Mouse (Mus musculus) T-cell, adult 2 months (primary cell): ENCODE measurements around the gene Cage1.
A peak's percentile ranks its signal among the peaks of the same experiment; 100 is the strongest.

Source experiments
- DNase-seq: peaks from one replicate; pipeline ENCODE4 v3.0.0; 2022; ENCODE audit warnings: low spot score

The Cage1 gene

DNA sequence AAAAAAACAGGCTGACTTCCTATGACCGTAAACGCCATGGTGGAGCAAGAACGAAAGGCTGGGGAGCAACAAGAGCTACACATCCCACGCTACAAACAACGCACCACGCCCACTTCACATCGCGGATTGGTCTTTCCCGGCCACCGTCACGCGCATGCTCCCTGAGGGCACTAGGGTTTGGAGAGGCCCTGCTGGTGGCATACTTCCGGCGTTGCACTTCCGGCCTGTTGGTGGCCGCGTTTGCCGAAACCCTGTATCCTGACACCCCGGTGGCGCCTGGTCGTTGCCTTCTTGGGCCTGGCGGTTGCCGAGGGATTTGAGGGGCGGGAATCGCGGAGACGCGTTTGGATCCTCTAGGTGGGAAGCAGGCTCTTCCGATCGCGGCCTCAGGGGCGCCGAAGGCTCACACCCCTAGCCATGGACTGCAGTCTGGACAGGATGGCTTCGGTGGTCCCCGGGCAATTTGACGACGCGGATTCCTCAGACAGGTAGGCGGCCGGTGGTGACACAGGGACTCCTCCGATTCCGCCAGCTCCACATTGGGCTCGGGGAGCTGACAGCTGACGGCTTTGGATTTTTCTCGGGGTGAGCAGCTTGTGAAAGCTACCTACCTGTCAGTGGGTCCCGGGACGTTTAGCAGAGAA, at the start of gene Cage1:
Gene Cage1, minus strand, starts transcription at position 26 of the 644 bp plus-strand sequence.
- peak; percentile 98 for DNase-seq

- DNase-seq = no peak
Observed at GRCm38 (mm10) chr13:38081161-38081560, 44.3 kb upstream of the Cage1 start.

DNA sequence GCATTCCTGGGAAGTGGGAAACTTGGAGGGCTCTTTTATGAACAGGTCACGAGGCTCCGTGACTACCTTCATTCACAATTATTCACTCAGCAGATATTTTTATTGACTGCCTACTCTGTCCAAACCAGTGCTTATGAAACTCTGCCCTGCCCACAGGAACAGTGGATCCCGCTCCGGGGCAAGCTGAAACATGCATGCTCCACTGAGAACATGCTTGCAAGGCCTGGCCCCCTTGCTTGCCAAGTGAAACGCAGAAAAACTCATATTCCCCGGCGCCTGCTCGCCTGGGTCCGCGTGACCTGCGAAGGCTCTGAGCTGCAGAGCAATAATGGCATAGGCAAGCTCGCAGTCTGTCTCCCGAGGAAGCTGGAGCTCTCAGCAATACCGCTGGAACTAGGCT, 43.9 kb upstream of the Cage1 start:
- no peak for DNase-seq

- no peak for DNase-seq
Observed at GRCm38 (mm10) chr13:38080014-38080413, 43.1 kb upstream of the Cage1 start.

- DNase-seq = no peak
Observed at GRCm38 (mm10) chr13:38079366-38079765, 42.5 kb upstream of the Cage1 start.

DNA sequence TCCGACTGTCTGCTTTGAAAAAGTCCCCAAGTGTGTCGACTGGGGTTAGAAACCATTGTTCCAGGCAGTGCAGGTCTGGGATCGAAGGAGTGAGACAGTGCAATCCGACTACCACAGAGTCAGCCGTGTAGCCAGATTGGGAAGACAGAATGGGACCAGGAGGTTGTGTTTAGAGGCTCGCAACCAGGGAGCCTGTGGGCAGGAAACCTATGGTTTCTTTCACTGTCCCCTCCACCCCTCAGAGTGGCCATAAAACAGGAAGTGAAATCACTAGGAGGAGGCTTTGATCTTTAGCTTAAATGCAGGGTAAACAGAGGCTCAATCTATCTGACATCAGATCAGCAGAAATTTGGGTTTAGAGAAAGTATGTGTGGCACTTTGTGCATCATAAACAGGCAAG, 42.0 kb upstream of the Cage1 start:
- no peak for DNase-seq

DNA sequence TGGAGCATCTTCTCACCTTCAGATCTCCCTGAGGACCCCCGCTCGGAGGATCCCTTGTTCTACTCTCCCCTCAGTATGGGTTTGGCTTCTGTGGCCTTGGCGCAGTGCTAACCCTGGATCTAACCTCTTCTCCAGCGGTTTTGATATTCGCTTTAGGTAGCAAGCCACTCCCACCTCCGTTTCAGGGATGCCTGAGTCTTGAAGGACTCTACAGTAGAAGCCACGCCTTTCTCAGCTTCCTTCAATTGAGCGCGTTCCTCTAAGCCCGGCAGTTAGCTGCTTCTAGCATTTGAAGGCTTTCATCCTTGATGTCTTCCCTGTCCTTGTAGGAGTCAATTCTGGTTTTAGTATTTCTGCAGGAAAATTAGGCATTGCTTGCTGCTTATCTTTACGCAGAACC, 40.2 kb upstream of the Cage1 start:
- DNase-seq = no peak

DNA sequence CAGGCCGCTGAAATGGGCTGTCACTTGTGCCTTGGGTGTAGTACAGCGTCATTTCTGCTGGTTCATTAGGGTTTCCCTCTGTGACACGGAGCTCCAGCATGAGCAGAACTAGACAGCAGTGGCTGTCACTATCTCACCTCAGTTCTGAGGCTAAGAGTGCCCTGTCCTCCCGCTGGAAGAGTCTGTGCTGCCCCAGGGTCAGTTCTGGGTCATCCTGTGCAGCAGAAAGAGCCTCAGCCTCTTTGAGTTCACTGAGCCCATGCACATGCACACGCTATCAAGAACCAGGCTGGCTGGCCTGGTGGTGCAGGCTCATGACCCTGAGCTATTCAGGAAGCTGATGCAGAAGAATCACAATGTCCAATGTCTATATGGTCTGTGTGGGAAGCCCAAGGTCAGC, 37.5 kb upstream of the Cage1 start:
- DNase-seq = no peak

DNA sequence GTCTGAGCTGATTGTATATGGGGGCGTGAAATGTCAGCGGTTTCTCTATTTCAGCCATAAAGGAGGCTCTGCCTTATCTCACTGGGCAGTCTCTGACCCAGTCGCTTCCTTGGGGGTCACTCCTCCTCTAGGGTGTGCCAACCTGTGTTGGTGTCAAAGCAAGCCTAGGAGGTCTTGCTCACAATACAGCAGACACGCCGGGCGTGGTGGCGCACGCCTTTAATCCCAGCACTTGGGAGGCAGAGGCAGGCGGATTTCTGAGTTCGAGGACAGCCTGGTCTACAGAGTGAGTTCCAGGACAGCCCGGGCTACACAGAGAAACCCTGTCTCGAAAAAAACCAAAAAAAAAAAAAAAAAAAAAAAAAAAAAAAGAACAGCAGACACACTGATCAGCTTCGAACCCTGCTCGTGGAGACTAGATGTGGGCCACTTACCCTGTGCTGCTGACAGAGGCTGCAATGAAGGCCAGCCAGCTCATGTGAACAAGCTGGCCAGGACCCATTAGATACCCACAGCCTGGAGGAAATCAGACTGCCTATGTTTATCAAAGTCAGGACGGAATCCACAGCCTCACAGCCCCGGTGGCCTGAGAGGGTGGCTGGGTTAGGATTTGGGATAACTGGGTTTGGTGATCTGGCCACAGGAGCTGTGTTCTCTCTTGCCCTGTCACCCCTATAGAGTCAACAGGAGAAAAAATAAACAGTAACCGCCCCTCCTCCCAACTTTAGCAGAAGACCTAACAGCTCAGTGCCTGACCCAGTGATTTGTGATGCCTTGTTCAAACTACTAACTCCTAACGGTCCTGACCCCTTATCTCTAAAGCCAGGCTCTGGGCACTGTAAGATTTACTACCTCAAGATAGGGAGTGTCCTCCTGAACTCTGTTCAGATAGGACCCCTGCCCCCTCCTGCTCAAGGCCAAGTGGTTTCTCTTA, 36.8 kb upstream of the Cage1 start:
- DNase-seq = no peak

DNA sequence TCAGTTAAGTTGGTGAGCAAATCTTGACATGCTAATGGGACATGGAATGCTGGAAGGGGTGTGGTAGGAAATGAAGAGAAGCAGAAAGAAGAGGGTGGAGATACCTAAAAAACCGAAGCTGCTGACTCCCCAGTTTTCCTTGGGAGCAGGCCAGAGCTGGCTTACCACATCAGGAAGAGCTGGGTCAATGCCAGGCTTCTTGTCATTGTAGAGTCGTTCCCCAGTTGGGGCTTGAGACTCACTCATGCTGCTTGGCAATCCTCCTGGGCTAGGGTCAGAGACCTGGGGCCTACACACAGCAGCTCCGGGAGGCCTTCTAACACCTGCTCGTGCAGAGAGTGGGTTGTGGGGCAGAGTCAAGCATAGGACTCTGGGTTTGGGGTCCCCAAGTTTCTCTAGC, 34.1 kb upstream of the Cage1 start:
- no peak for DNase-seq

- peak; percentile 28 for DNase-seq
Observed at GRCm38 (mm10) chr13:38064854-38065663, 28.2 kb upstream of the Cage1 start.

- DNase-seq = no peak
Observed at GRCm38 (mm10) chr13:38062678-38063077, 25.8 kb upstream of the Cage1 start.

GRCm38 (mm10) chr13:38049888-38050287, 13.0 kb upstream of the Cage1 start:
- peak; percentile 10 for DNase-seq

DNA sequence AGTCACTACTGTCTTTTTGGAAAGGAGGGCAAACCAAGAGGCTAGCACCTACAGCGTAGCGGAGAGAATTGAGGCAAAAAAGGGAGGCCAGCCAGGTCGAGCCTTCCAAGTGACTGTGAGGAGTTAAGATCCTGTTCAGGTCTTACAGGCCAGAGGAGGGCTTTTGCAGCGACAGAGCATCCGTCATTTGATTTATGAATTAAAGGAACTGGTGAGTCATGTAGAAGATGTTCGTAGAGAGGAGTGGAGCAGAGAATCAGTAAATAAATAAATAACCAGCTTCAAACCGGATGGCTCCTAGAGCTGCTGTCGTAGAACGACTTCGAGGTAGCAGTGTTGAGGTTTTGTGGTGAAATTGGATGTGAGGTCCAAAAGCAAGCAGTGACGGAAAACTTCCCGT, 942 bp upstream of the Cage1 start:
- peak; percentile 84 for DNase-seq

- DNase-seq = peak; percentile 14
Observed at GRCm38 (mm10) chr13:38036343-38037043, 376 bp downstream of the Cage1 start, which contains the start of gene Riok1. TSS of gene Riok1 (plus strand) at chr13:38036995.

DNA sequence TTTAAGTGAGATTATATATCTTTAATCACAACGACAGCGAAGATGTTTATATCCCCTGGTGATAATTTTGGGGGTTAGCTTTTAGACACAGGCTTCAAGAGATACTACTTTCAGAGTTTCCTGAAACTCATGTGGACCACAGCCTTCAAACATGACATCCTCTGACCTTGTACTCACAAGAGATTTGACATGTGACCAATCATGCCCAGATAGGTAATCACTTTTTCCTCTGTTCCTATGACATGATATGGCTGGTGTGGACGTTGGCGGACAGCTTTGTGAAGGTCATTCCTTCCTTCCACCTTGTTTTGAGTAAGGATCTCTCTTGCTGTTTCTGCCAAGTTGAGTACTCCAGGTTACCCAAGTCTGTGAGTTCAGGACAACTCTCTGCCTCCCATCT, 8.5 kb downstream of the Cage1 start:
- DNase-seq = no peak

- DNase-seq = no peak
Observed at GRCm38 (mm10) chr13:38027618-38028248, 9.1 kb downstream of the Cage1 start.

GRCm38 (mm10) chr13:38025874-38026273, 11.0 kb downstream of the Cage1 start:
- no peak for DNase-seq

DNA sequence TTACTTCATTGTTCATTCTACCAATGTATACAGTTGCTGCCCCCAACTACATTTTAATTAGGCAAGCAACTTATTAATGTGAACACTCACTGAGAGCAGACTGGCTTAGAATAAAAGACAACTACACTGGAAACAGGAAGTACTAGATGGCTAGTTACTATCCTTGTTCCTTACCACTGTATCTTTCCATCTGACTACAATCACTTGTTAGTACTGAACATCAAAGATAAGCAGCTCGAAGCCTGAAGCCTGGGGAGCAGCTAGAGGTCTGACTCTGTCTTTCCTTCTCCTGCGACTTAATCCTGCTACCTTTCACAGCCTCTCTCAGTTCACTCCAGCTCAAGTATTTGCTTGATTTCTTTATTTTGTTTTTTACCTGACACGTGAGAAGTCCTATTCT, 18.1 kb downstream of the Cage1 start:
- DNase-seq = no peak

DNA sequence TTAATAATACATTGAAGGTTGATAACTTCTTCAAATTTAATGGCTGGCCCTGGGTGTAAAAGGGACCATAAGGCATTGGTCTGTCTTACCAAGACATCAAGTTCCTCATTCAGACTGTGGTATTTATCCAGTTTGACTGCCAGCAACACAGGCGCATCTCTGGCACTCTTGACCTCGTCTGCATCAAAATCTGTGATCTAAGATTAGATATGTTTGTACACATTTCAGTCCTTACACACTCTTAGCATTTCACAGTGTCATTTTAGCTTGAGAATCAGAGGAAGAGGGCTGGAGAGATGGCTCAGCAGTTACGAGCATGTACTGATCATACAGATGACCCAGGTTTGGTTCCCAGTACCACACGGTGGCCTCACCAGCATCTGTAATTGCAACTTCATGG, 21.3 kb downstream of the Cage1 start:
- no peak for DNase-seq

GRCm38 (mm10) chr13:38012436-38012835, 24.4 kb downstream of the Cage1 start:
- no peak for DNase-seq
